Mouse (Mus musculus) left cerebral cortex, postnatal 10 days (tissue): ENCODE results near the gene 2210418O10Rik. TPM values are rescaled to one million over a fixed set of nuclear protein-coding genes. Genes with fewer than 3 reads are reported as not detected.
"Not testable (repeated sequence)": the region's sequence is repeated elsewhere in the genome, so short reads cannot be mapped to it uniquely, and the experiment has no call there.

Source experiments
- DNase-seq, 2 experiments: peaks; one replicate each; pipeline ENCODE4 v3.0.0; 2021 to 2022; ENCODE audit warnings: low spot score in 2 of 2, mixed read lengths in 1 of 2; ENCODE audit errors: extremely low spot score in 1 of 2
- intact Hi-C: fragments of 180-260 bp; cut with DNase I; formaldehyde crosslinking; loops from one replicate; pipeline ENCODE4 v1.15.1; 2025
- total RNA-seq, 2 experiments: library from RNA; stranded (reverse); gene quantifications; 2 replicates each; pipeline ENCODE4 v1.2.3; 2021

Gene 2210418O10Rik
- total RNA-seq = 10 to 100 TPM in 1 of 2 experiments, 1 to 10 TPM in 1; 4.8 to 10.3 TPM

GRCm38 (mm10) chr2:176226269-176226668 is at the start of gene 2210418O10Rik:
Gene 2210418O10Rik (plus strand): TSS chr2:176226569.
- DNase-seq, intact Hi-C loops: not testable (repeated sequence)

- DNase-seq, intact Hi-C loops: not testable (repeated sequence)
Measured at GRCm38 (mm10) chr2:176248519-176248918, 22.1 kb downstream of the 2210418O10Rik start.

Other genes with a start within 250 kb of the 2210418O10Rik start
- gene Gm2004, start 76.7 kb upstream of the 2210418O10Rik start, total RNA-seq = 1 to 10 TPM; 2.8 to 3.2 TPM
- gene Gm11009, start 92.9 kb downstream of the 2210418O10Rik start, total RNA-seq = not detected
- 10 to 100 TPM; 17.7 to 26.0 TPM for gene Gm14435, start 197.0 kb downstream of the 2210418O10Rik start, total RNA-seq